Mouse (Mus musculus) forebrain, postnatal 0 days (tissue): ENCODE measurements around the gene Dapk2. TPM values are rescaled to one million over a fixed set of nuclear protein-coding genes. Genes with fewer than 3 reads are reported as not detected.

Experiments used
- ATAC-seq: fragments of 200-750 bp; cut with Nextera tagmentation; 2 replicates; pipeline ENCODE4 v1.8.0; 2017; ENCODE audit warnings: mild to moderate bottlenecking, moderate library complexity
- DNase-seq: peaks from one replicate; pipeline ENCODE4 v3.0.0-alpha.2; 2015
- H3K27ac ChIP-seq: fragments of 300-500 bp; sonication (generic); 2 replicates; pipeline ENCODE4 v1.5.1; 2014; ENCODE audit warnings: low read depth, mild to moderate bottlenecking, antibody characterized with exemption, low read length, moderate library complexity, mixed read lengths
- H3K27me3 ChIP-seq: fragments of 300-500 bp; sonication (generic); 2 replicates; pipeline ENCODE4 v1.6.1; 2014; ENCODE audit warnings: mild to moderate bottlenecking, low read length, mixed read lengths; ENCODE audit not compliant: insufficient read depth
- H3K36me3 ChIP-seq: fragments of 300-500 bp; sonication (generic); 2 replicates; pipeline ENCODE4 v1.6.1; 2014; ENCODE audit warnings: mild to moderate bottlenecking, moderate library complexity; ENCODE audit not compliant: insufficient read depth
- H3K4me1 ChIP-seq: fragments of 300-500 bp; sonication (generic); 2 replicates; pipeline ENCODE4 v1.6.1; 2014; ENCODE audit warnings: antibody characterized with exemption; ENCODE audit not compliant: insufficient read depth
- H3K4me2 ChIP-seq: fragments of 300-500 bp; sonication (generic); 2 replicates; pipeline ENCODE4 v1.6.1; 2014; ENCODE audit warnings: low read depth, mild to moderate bottlenecking, moderate library complexity
- H3K4me3 ChIP-seq: fragments of 300-500 bp; sonication (generic); 2 replicates; pipeline ENCODE4 v1.5.1; 2014; ENCODE audit warnings: low read depth, low read length, mixed read lengths
- H3K9ac ChIP-seq: fragments of 300-500 bp; sonication (generic); 2 replicates; pipeline ENCODE4 v1.6.1; 2014; ENCODE audit warnings: mild to moderate bottlenecking
- H3K9me3 ChIP-seq: fragments of 300-500 bp; sonication (generic); 2 replicates; pipeline ENCODE4 v1.6.1; 2016; ENCODE audit warnings: low read length
- CTCF ChIP-seq: sonication (generic); IDR thresholded peaks from 2 replicates; pipeline ENCODE4 v1.5.1; 2016; ENCODE audit warnings: antibody characterized with exemption, control low read depth, low read depth
- WGBS: fragments of 180-500 bp; shearing (Covaris S2); extraction: QIAGEN DNeasy Blood & Tissue Kit; methylation state at CpG from one replicate; pipeline ENCODE4 v1.1.7; 2014; 5-methylcytosine and 5-hydroxymethylcytosine counted together
- polyA plus RNA-seq: library from polyadenylated mRNA; unstranded; fragments of >200 nt; fragmentation: Nextera tagmentation; extraction: Ambion mirVana; gene quantifications from 2 replicates; pipeline ENCODE4 v1.2.1, GENCODE M21; 2015
- total RNA-seq: library from RNA; depleted of rRNA; stranded (reverse); fragments of >200 nt; gene quantifications from 2 replicates; pipeline ENCODE4 v1.2.3, GENCODE M21; 2014

The Dapk2 gene
- total and polyA plus RNA-seq, 2 experiments from 2014 or later = 1.5 to 3.4 TPM

DNA sequence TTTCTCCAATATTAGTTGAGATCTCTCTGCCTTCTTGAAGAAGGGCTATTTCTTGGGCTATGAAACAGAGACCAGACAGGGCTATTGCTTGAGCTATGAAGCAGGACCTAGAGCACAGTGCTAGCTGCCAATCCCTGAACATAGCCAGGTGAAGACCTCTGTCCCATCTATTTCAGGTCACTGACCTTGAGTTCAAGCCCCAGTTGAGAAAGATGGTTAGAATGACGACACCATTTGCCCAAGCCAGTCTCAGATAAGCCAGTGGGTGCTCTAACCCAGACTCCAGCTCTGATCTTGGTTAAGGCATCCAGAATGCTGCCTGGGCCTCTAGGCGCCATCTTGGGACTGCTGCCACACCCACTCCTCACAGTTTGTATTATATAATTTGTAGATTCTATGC is 135.3 kb downstream of the Dapk2 start:
- DNase-seq (no peak), ATAC-seq (no peak)
- Histone ChIP-seq H3K4me2 (no peak overlapping the region), H3K36me3 (no peaks in the 10 kb centered on the region), H3K27ac (no peak overlapping the region), H3K27me3 (no peaks in the 10 kb centered on the region), H3K4me1 (no peaks in the 10 kb centered on the region), H3K4me3 (no peak overlapping the region), H3K9ac (no peak overlapping the region), H3K9me3 (no peaks in the 10 kb centered on the region)
- no peak for TF ChIP-seq CTCF
- WGBS = 99% methylated on average over 2 of the region's 2 CpGs

DNA sequence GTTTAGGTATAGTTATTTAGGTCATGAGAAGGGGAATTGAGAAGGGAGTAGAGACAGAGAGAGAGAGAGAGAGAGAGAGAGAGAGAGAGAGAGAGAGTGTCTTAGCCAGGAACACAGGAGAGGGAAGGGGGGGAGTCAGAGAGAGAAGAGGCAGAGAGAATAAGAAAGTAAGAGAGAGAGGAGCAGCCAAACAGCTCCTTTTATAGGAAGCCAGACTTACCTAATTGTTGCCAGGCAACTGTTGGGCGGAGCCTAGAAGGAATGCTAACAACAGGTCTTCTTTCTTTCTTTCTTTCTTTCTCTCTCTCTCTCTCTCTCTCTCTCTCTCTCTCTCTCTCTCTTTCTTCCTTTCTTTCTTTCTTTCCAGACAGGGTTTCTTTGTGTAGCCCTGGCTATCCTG is 136.2 kb downstream of the Dapk2 start:
- H3K36me3 ChIP-seq = no peaks in the 10 kb centered on the region
- H3K27me3 ChIP-seq = no peaks in the 10 kb centered on the region
- H3K4me3 ChIP-seq = no peak overlapping the region
- ATAC-seq (no peak), DNase-seq (no peak)
- no peaks in the 10 kb centered on the region for H3K9me3 ChIP-seq
- no peak for TF ChIP-seq CTCF
- H3K9ac ChIP-seq = no peak overlapping the region
- WGBS = 92% methylated on average over 1 of the region's 1 CpGs
- no peak overlapping the region for H3K27ac ChIP-seq
- H3K4me2 ChIP-seq = no peak overlapping the region
- H3K4me1 ChIP-seq = no peaks in the 10 kb centered on the region

DNA sequence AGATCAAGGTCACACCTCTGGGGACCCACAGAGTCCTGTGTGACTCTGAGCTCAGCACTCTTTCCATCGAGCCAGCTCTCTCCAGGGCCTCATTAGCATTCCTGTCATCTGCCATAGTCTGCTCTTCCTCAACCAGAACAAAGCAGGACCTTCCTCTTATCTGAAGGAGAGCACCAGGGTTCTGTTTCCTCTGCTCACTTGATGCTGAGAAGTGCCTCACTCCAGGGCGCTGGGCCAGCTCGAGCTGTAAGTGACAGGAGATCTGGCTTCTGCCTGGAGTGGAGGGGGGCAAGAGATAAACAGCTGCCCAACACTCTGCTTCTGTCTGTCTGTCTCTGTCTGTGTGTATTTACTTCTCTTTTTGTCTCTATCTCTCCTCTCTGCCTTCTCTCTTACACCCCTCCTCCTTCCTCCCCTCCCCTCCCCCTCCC is 137.0 kb downstream of the Dapk2 start:
- WGBS = 5% methylated on average over 3 of the region's 3 CpGs
- H3K9me3 ChIP-seq = no peaks in the 10 kb centered on the region
- no peaks in the 10 kb centered on the region for H3K36me3 ChIP-seq
- no peaks in the 10 kb centered on the region for H3K27me3 ChIP-seq
- H3K27ac ChIP-seq = no peak overlapping the region
- H3K4me2 ChIP-seq = no peak overlapping the region
- H3K4me3 ChIP-seq = no peak overlapping the region
- H3K4me1 ChIP-seq = no peaks in the 10 kb centered on the region
- no peak overlapping the region for H3K9ac ChIP-seq
- ATAC-seq (0 out of 2 replicates have a peak, but pooled peaks have one; percentile 18), DNase-seq (no peak)
- no peak for TF ChIP-seq CTCF

GRCm38 (mm10) chr9:66295577-66296120 is 137.6 kb downstream of the Dapk2 start:
- no peak for DNase-seq
- TF ChIP-seq CTCF = no peak
- Histone ChIP-seq H3K27ac (no peak overlapping the region), H3K9ac (no peak overlapping the region), H3K4me3 (no peak overlapping the region), H3K27me3 (no peaks in the 10 kb centered on the region), H3K9me3 (no peaks in the 10 kb centered on the region), H3K4me2 (no peak overlapping the region), H3K4me1 (no peaks in the 10 kb centered on the region), H3K36me3 (no peaks in the 10 kb centered on the region)
- no peak for ATAC-seq
- WGBS = 82% methylated on average over 6 of the region's 6 CpGs

- Histone ChIP-seq H3K4me3 (no peak overlapping the region), H3K36me3 (no peaks in the 10 kb centered on the region), H3K9me3 (no peaks in the 10 kb centered on the region), H3K9ac (no peak overlapping the region), H3K27ac (no peak overlapping the region), H3K27me3 (no peaks in the 10 kb centered on the region), H3K4me2 (no peak overlapping the region), H3K4me1 (no peaks in the 10 kb centered on the region)
- TF ChIP-seq CTCF = no peak
- 89% methylated on average over 4 of the region's 4 CpGs for WGBS
- ATAC-seq = no peak
- DNase-seq = no peak
Observed at GRCm38 (mm10) chr9:66298783-66299182, 140.8 kb downstream of the Dapk2 start.

DNA sequence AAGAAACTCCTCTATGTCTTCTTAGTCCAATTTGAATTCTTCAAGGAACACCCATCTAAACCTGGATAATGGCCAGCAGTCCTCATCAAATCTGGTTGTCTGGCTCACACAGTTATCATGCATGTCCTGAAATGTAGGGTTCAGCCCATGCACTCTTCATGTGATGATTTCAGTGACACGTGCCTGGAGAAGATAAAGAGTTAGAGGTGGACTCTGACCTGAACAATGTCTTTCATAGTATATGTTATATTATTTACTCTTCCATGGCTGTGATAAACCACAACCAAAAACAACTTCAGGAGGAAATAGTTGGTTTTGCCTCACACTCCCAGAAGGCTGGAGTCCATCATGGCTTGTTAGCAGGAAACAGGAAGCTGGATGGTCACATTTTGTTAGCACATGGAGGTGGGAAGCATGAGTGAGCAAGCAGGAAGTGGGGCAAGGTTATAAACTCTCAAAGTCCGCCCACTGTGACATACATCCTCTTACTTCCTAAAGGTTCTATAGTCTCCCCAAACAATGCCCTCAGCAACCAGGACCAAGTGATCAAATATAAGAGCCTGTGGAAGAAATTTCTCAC is 142.5 kb downstream of the Dapk2 start:
- no peaks in the 10 kb centered on the region for H3K36me3 ChIP-seq
- no peak overlapping the region for H3K27ac ChIP-seq
- TF ChIP-seq CTCF = no peak
- WGBS = 89% methylated on average over 2 of the region's 2 CpGs
- H3K4me3 ChIP-seq = no peak overlapping the region
- no peak for ATAC-seq
- no peak overlapping the region for H3K4me2 ChIP-seq
- no peak overlapping the region for H3K9ac ChIP-seq
- H3K9me3 ChIP-seq = no peaks in the 10 kb centered on the region
- DNase-seq = no peak
- H3K27me3 ChIP-seq = no peaks in the 10 kb centered on the region
- H3K4me1 ChIP-seq = peaks cover 10% of the 10 kb centered on the region

GRCm38 (mm10) chr9:66304320-66305090 is 146.5 kb downstream of the Dapk2 start:
- Histone ChIP-seq H3K9me3 (no peaks in the 10 kb centered on the region), H3K27ac (no peak overlapping the region), H3K4me3 (no peak overlapping the region), H3K4me2 (no peak overlapping the region; the same call in 1 of the 2 replicates), H3K4me1 (peaks cover 14% of the 10 kb centered on the region), H3K36me3 (no peaks in the 10 kb centered on the region), H3K9ac (peak overlapping the region; percentile 43), H3K27me3 (no peaks in the 10 kb centered on the region)
- ATAC-seq (no peak), DNase-seq (no peak)
- 92% methylated on average over 3 of the region's 3 CpGs for WGBS
- no peak for TF ChIP-seq CTCF
